Mouse (Mus musculus): ENCODE results near the gene Clasp1.

- TF ChIP-seq CTCF (IDR thresholded peaks at IDR 0.05; ENCODE audit: low read depth, low read length) (no peak), POLR2A (IDR thresholded peaks at IDR 0.05; ENCODE audit: borderline replicate concordance, low read depth, low read length) (no peak)
These were observed 9.0 kb downstream of the Clasp1 start for GRCm38 (mm10) chr1:118397866-118398265.
